Mouse (Mus musculus): ENCODE measurements at regions not wholly inside any gene's neighbourhood (a gene's known extent, or its start where the extent isn't known, plus 50 kb on each side); places are given as distances from the start of the nearest gene placed in this dataset.

DNA sequence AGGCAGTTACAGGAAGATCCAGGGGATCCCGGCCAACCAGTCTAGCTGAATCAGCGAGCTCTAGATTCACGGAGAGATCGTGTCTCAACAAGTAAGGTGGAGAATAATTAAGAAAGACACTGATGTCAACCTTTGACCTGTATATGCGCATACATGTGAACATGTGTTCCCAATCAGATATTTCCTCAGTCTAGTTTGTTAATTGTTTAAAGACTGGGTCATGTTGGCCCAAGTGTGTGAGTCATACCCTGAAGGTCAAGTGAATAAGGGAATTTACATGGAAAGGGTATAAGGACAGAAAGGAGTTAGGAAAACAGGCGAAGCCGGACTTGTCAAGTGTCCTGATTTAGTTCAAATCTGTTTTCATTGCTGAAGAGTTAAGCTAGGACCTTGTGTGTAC lies 76.4 kb upstream of the Mmadhc start:
- TF ChIP-seq POLR2A (IDR thresholded peaks at IDR 0.05; ENCODE audit: control insufficient read depth, low read depth, low read length): no peak
- no peak for TF ChIP-seq CTCF (IDR thresholded peaks at IDR 0.05; ENCODE audit: control insufficient read depth, insufficient read depth, insufficient replicate concordance, low read depth, low read length)

Measured in testis, adult 2 months (tissue).